In genomic region chr9:14901757-14902156, GRCm38 (mm10) we compare ENCODE assay signal across 19 mouse cellular contexts. TPM values are rescaled to one million over a fixed set of nuclear protein-coding genes. Genes with fewer than 3 reads are reported as not detected.
"Had no signal": no experiment of that assay in that cellular context is flagged by ENCODE, and none has a peak within 500 bp of the region (broad histone marks: within the 10 kb centered on the region; RNA-seq: fewer than 3 reads in every experiment).

No protein-coding gene starts in this region.

- H3K4me3 ChIP-seq: kidney, embryonic 15.5 days; limb, embryonic 15.5 days; liver, embryonic 13.5 days; midbrain, embryonic 10.5 days; myocyte; neural tube, embryonic 15.5 days had no signal

- H3K9ac ChIP-seq: kidney, embryonic 15.5 days; limb, embryonic 15.5 days; liver, embryonic 13.5 days; liver, postnatal 0 days; neural tube, embryonic 15.5 days had no signal

- H3K4me1 ChIP-seq: liver, embryonic 13.5 days had no signal

- ATAC-seq: liver, postnatal 0 days had no signal

- H3K9me3 ChIP-seq: kidney, embryonic 15.5 days; limb, embryonic 15.5 days; liver, embryonic 13.5 days; midbrain, embryonic 10.5 days; neural tube, embryonic 15.5 days had no signal

- H3K27me3 ChIP-seq: kidney, embryonic 15.5 days; limb, embryonic 15.5 days; liver, embryonic 13.5 days had no signal

- DNase-seq: kidney, adult 2 months; layer of hippocampus, adult 9-11 months; layer of hippocampus, postnatal 36 days; liver, embryonic 13.5 days; liver, postnatal 0 days; lung, postnatal 36 days; midbrain, embryonic 14.5 days; thymus, adult 18-20 months; thymus, postnatal 25 days had no signal

- H3K36me3 ChIP-seq: kidney, embryonic 15.5 days; limb, embryonic 15.5 days; liver, embryonic 13.5 days; midbrain, embryonic 10.5 days; neural tube, embryonic 15.5 days had no signal

- H3K27ac ChIP-seq: kidney, embryonic 15.5 days; limb, embryonic 15.5 days; liver, embryonic 13.5 days; neural tube, embryonic 15.5 days had no signal

- H3K4me2 ChIP-seq: kidney, embryonic 15.5 days; limb, embryonic 15.5 days; liver, embryonic 13.5 days; neural tube, embryonic 15.5 days had no signal

RNA-seq across cellular contexts. Expression of gene Izumo1r, which starts 2.0 kb away (rescaled TPM):
- total RNA-seq: layer of hippocampus, postnatal 36 days; left cerebral cortex, adult 8-10 months; left cerebral cortex, postnatal 25 days; megakaryocyte progenitor cell, adult 5-6 weeks had no signal
- polyA plus RNA-seq: limb, embryonic 11.5 days; liver, embryonic 13.5 days; liver, postnatal 0 days; midbrain, embryonic 10.5 days; midbrain, embryonic 14.5 days; myocyte; neural tube, embryonic 11.5 days; neural tube, embryonic 15.5 days had no signal

RNA-seq across cellular contexts. Expression of gene Gpr83, which starts 41.7 kb away (rescaled TPM):
- total RNA-seq: megakaryocyte progenitor cell, adult 5-6 weeks had no signal
- polyA plus RNA-seq: liver, postnatal 0 days; myocyte had no signal
